27 mouse cellular contexts compared by ENCODE assay signal in genomic region chr1:93657025-93657360, GRCm38 (mm10). TPM values are rescaled to one million over a fixed set of nuclear protein-coding genes. Genes with fewer than 3 reads are reported as not detected.
"Had no signal": no experiment of that assay in that cellular context is flagged by ENCODE, and none has a peak within 500 bp of the region (broad histone marks: within the 10 kb centered on the region; RNA-seq: fewer than 3 reads in every experiment).

No protein-coding gene starts in this region.

- H3K27ac ChIP-seq: heart, adult 2 months; heart, embryonic 13.5 days; heart, embryonic 15.5 days; hindbrain, embryonic 10.5 days; hindbrain, embryonic 12.5 days; hindbrain, embryonic 14.5 days; kidney, postnatal 0 days; layer of hippocampus, adult 2 months; left cerebral cortex, adult 2 months; limb, embryonic 10.5 days; limb, embryonic 12.5 days; liver, embryonic 13.5 days had no signal

- ATAC-seq: hindbrain, embryonic 16.5 days; inflammation-experienced regulatory T-cells, adult 6 months had no signal

- H3K27me3 ChIP-seq: heart, embryonic 13.5 days; heart, embryonic 15.5 days; limb, embryonic 12.5 days; liver, embryonic 13.5 days had no signal

- H3K4me3 ChIP-seq: heart, adult 2 months; heart, embryonic 13.5 days; heart, embryonic 15.5 days; hindbrain, embryonic 10.5 days; hindbrain, embryonic 12.5 days; layer of hippocampus, adult 2 months; left cerebral cortex, adult 2 months; limb, embryonic 10.5 days; limb, embryonic 12.5 days; liver, embryonic 13.5 days had no signal

- H3K4me1 ChIP-seq: heart, embryonic 15.5 days; hindbrain, embryonic 12.5 days; limb, embryonic 12.5 days; liver, embryonic 13.5 days had no signal

- H3K4me2 ChIP-seq: heart, embryonic 11.5 days; heart, embryonic 13.5 days; heart, embryonic 15.5 days; hindbrain, embryonic 12.5 days; hindbrain, embryonic 14.5 days; limb, embryonic 12.5 days; liver, embryonic 11.5 days; liver, embryonic 13.5 days had no signal

- H3K9me3 ChIP-seq: heart, embryonic 15.5 days; hindbrain, embryonic 12.5 days; limb, embryonic 10.5 days; limb, embryonic 12.5 days; liver, embryonic 13.5 days had no signal

- DNase-seq: gastrocnemius, postnatal 14 days; gastrocnemius, postnatal 36 days; heart, adult 11 months; heart, adult 2 months; heart, postnatal 14 days; heart, postnatal 36 days; kidney, adult 18-20 months; kidney, adult 8-10 months; kidney, postnatal 14 days; kidney, postnatal 4 days; liver; liver, embryonic 13.5 days had no signal

- H3K36me3 ChIP-seq: heart, embryonic 13.5 days; heart, embryonic 15.5 days; hindbrain, embryonic 10.5 days; hindbrain, embryonic 12.5 days; limb, embryonic 10.5 days; limb, embryonic 12.5 days; liver, embryonic 13.5 days had no signal

- H3K9ac ChIP-seq: forebrain, postnatal 0 days; heart, embryonic 13.5 days; heart, embryonic 15.5 days; hindbrain, embryonic 12.5 days; hindbrain, embryonic 14.5 days; limb, embryonic 12.5 days; liver, embryonic 13.5 days had no signal

RNA-seq across cellular contexts. Expression of gene Bok, which starts 28.5 kb away (rescaled TPM):
- polyA plus RNA-seq: inflammation-experienced regulatory T-cells, adult 6 months had no signal
